Mouse (Mus musculus) embryonic fibroblast, embryonic 13.5 days (primary cell): Measurements from ENCODE around the gene Vstm5.
A peak's percentile ranks its signal among the peaks of the same experiment; 100 is the strongest.

Experiments
- CTCF ChIP-seq: IDR thresholded peaks from 2 replicates; pipeline ENCODE4 v1.5.1; 2011; ENCODE audit warnings: mild to moderate bottlenecking, control low read depth, low read length, moderate library complexity, borderline replicate concordance; ENCODE audit not compliant: insufficient read depth
- POLR2A ChIP-seq: IDR thresholded peaks from 2 replicates; pipeline ENCODE4 v1.6.1; 2011; ENCODE audit warnings: low read depth, mild to moderate bottlenecking, control low read depth, low read length, moderate library complexity

GRCm38 (mm10) chr9:15239042-15239925 is at the start of gene Vstm5:
- peak; percentile 43; the same call in 1 of the 2 replicates for TF ChIP-seq CTCF
- TF ChIP-seq POLR2A = 0 out of 2 replicates have a peak, but pooled peaks have one; percentile 8
